Mouse (Mus musculus) stomach, embryonic 14.5 days (tissue): ENCODE measurements around the gene Pigf. TPM values are rescaled to one million over a fixed set of nuclear protein-coding genes. Genes with fewer than 3 reads are reported as not detected.

Source experiments
- ATAC-seq: fragments of 200-750 bp; cut with Nextera tagmentation; 2 replicates; pipeline ENCODE4 v1.8.0; 2017; ENCODE audit warnings: low read depth, moderate TSS enrichment; ENCODE audit not compliant: insufficient number of reproducible peaks, insufficient read depth, low FRiP score
- H3K27ac ChIP-seq: fragments of 300-500 bp; sonication (generic); 2 replicates; pipeline ENCODE4 v1.5.1; 2014; ENCODE audit warnings: mild to moderate bottlenecking, low read length, moderate library complexity, mixed read lengths
- H3K27me3 ChIP-seq: fragments of 300-500 bp; sonication (generic); 2 replicates; pipeline ENCODE4 v1.6.1; 2014; ENCODE audit warnings: low read length, control low read depth, mixed read lengths; ENCODE audit not compliant: control insufficient read depth, insufficient read depth
- H3K36me3 ChIP-seq: fragments of 300-500 bp; sonication (generic); 2 replicates; pipeline ENCODE4 v1.6.1; 2014; ENCODE audit warnings: mild to moderate bottlenecking, control low read depth, low read length, moderate library complexity, mixed read lengths; ENCODE audit not compliant: control insufficient read depth, insufficient read depth
- H3K4me1 ChIP-seq: fragments of 300-500 bp; sonication (generic); 2 replicates; pipeline ENCODE4 v1.6.1; 2014; ENCODE audit warnings: low read length, control low read depth, mixed read lengths; ENCODE audit not compliant: control insufficient read depth, insufficient read depth
- H3K4me2 ChIP-seq: fragments of 300-500 bp; sonication (generic); replicated peaks from 2 replicates; pipeline ENCODE4 v1.6.1; 2014; ENCODE audit warnings: low read depth, low read length, control low read depth
- H3K4me3 ChIP-seq: fragments of 300-500 bp; sonication (generic); 2 replicates; pipeline ENCODE4 v1.5.1; 2014; ENCODE audit warnings: low read depth, low read length, control low read depth
- H3K9ac ChIP-seq: fragments of 300-500 bp; sonication (generic); replicated peaks from 2 replicates; pipeline ENCODE4 v1.6.1; 2014; ENCODE audit warnings: low read depth, mild to moderate bottlenecking, control low read depth, low read length, moderate library complexity, mixed read lengths
- H3K9me3 ChIP-seq: fragments of 300-500 bp; sonication (generic); 2 replicates; pipeline ENCODE4 v1.6.1; 2016; ENCODE audit warnings: low read depth, low read length, control low read depth; ENCODE audit not compliant: control insufficient read depth
- WGBS: fragments of 180-500 bp; shearing (Covaris S2); extraction: QIAGEN DNeasy Blood & Tissue Kit; methylation state at CpG from one replicate; pipeline ENCODE4 v1.1.7; 2014; 5-methylcytosine and 5-hydroxymethylcytosine counted together
- polyA plus RNA-seq: library from polyadenylated mRNA; unstranded; fragments of >200 nt; fragmentation: Nextera tagmentation; extraction: Ambion mirVana; gene quantifications from 2 replicates; pipeline ENCODE4 v1.2.1, GENCODE M21; 2014

Gene Pigf
- polyA plus RNA-seq, 1 experiment from 2014 or later, result 47.4 TPM

GRCm38 (mm10) chr17:87057486-87058266 is 32.5 kb upstream of the Pigf start:
- 0 out of 2 replicates have a peak, but pooled peaks have one; percentile 28 for ATAC-seq
- Histone ChIP-seq H3K27me3 (no peaks in the 10 kb centered on the region), H3K27ac (no peak overlapping the region), H3K4me2 (no peak overlapping the region), H3K36me3 (no peaks in the 10 kb centered on the region), H3K4me3 (no peak overlapping the region), H3K9ac (no peak overlapping the region), H3K9me3 (no peaks in the 10 kb centered on the region), H3K4me1 (peaks cover 5% of the 10 kb centered on the region; the same call in 1 of the 2 replicates)
- 53% methylated on average over 8 of the region's 8 CpGs for WGBS

- Histone ChIP-seq H3K4me2 (no peak overlapping the region), H3K4me3 (no peak overlapping the region), H3K27ac (no peak overlapping the region), H3K9me3 (no peaks in the 10 kb centered on the region), H3K9ac (no peak overlapping the region), H3K4me1 (peaks cover 5% of the 10 kb centered on the region; the same call in 1 of the 2 replicates), H3K27me3 (no peaks in the 10 kb centered on the region), H3K36me3 (no peaks in the 10 kb centered on the region)
- 91% methylated on average over 7 of the region's 7 CpGs for WGBS
- ATAC-seq, result no peak
These were observed 31.6 kb upstream of the Pigf start for GRCm38 (mm10) chr17:87056761-87057160.

GRCm38 (mm10) chr17:87055663-87056062 is 30.5 kb upstream of the Pigf start:
- H3K9ac ChIP-seq, result no peak overlapping the region
- H3K4me1 ChIP-seq, result peaks cover 5% of the 10 kb centered on the region; the same call in 1 of the 2 replicates
- no peak overlapping the region for H3K4me3 ChIP-seq
- WGBS, result 66% methylated on average over 1 of the region's 1 CpGs
- H3K27ac ChIP-seq, result no peak overlapping the region
- ATAC-seq, result no peak
- no peaks in the 10 kb centered on the region for H3K9me3 ChIP-seq
- H3K36me3 ChIP-seq, result no peaks in the 10 kb centered on the region
- H3K4me2 ChIP-seq, result no peak overlapping the region
- no peaks in the 10 kb centered on the region for H3K27me3 ChIP-seq

GRCm38 (mm10) chr17:87055051-87055459 is 29.8 kb upstream of the Pigf start:
- no peaks in the 10 kb centered on the region for H3K9me3 ChIP-seq
- no peak overlapping the region for H3K4me2 ChIP-seq
- ATAC-seq, result no peak
- 26% methylated on average over 5 of the region's 5 CpGs for WGBS
- peak overlapping the region; percentile 22; the same call in 1 of the 2 replicates for H3K27ac ChIP-seq
- no peaks in the 10 kb centered on the region for H3K27me3 ChIP-seq
- no peaks in the 10 kb centered on the region for H3K36me3 ChIP-seq
- no peak overlapping the region for H3K9ac ChIP-seq
- peaks cover 5% of the 10 kb centered on the region; the same call in 1 of the 2 replicates for H3K4me1 ChIP-seq
- H3K4me3 ChIP-seq, result no peak overlapping the region

- Histone ChIP-seq H3K9me3 (no peaks in the 10 kb centered on the region), H3K36me3 (no peaks in the 10 kb centered on the region), H3K4me3 (no peak overlapping the region), H3K4me2 (no peak overlapping the region), H3K9ac (no peak overlapping the region), H3K4me1 (peaks cover 5% of the 10 kb centered on the region; the same call in 1 of the 2 replicates), H3K27me3 (no peaks in the 10 kb centered on the region), H3K27ac (no peak overlapping the region)
- no peak for ATAC-seq
- 78% methylated on average over 5 of the region's 5 CpGs for WGBS
These were observed 28.7 kb upstream of the Pigf start for GRCm38 (mm10) chr17:87053921-87054320.

- Histone ChIP-seq H3K27me3 (no peaks in the 10 kb centered on the region), H3K4me3 (no peak overlapping the region), H3K4me2 (no peak overlapping the region), H3K27ac (no peak overlapping the region), H3K4me1 (peaks cover 5% of the 10 kb centered on the region; the same call in 1 of the 2 replicates), H3K9ac (no peak overlapping the region), H3K36me3 (no peaks in the 10 kb centered on the region), H3K9me3 (no peaks in the 10 kb centered on the region)
- 61% methylated on average over 1 of the region's 1 CpGs for WGBS
- ATAC-seq, result no peak
These were observed 27.2 kb upstream of the Pigf start for GRCm38 (mm10) chr17:87052432-87052831.

GRCm38 (mm10) chr17:87051652-87052051 is 26.4 kb upstream of the Pigf start:
- Histone ChIP-seq H3K9ac (no peak overlapping the region), H3K36me3 (no peaks in the 10 kb centered on the region), H3K4me3 (no peak overlapping the region), H3K27ac (no peak overlapping the region), H3K4me2 (no peak overlapping the region), H3K27me3 (no peaks in the 10 kb centered on the region), H3K4me1 (peaks cover 5% of the 10 kb centered on the region; the same call in 1 of the 2 replicates), H3K9me3 (no peaks in the 10 kb centered on the region)
- no peak for ATAC-seq
- WGBS, result 86% methylated on average over 1 of the region's 1 CpGs

- H3K4me1 ChIP-seq, result peaks cover 5% of the 10 kb centered on the region; the same call in 1 of the 2 replicates
- whole genome bisulfite sequencing, result 64% methylated on average over 9 of the region's 9 CpGs
- no peak for ATAC-seq
These were observed 25.4 kb upstream of the Pigf start for GRCm38 (mm10) chr17:87050469-87051175.

More at GRCm38 (mm10) chr17:87050469-87051175, 25.4 kb upstream of the Pigf start:
- H3K4me3 ChIP-seq, result no peak overlapping the region
- no peak overlapping the region for H3K4me2 ChIP-seq
- H3K36me3 ChIP-seq, result no peaks in the 10 kb centered on the region
- H3K9ac ChIP-seq, result no peak overlapping the region
- H3K27me3 ChIP-seq, result no peaks in the 10 kb centered on the region
- H3K27ac ChIP-seq, result no peak overlapping the region
- H3K9me3 ChIP-seq, result no peaks in the 10 kb centered on the region
